Mouse (Mus musculus) kidney, adult 9 months (tissue): ENCODE measurements around the gene Hist1h2ad.
"Not testable (repeated sequence)": the region's sequence is repeated elsewhere in the genome, so short reads cannot be mapped to it uniquely, and the experiment has no call there.

Experiments used
- DNase-seq: peaks from one replicate; pipeline ENCODE4 v3.0.0; 2022

Gene Hist1h2ad

DNA sequence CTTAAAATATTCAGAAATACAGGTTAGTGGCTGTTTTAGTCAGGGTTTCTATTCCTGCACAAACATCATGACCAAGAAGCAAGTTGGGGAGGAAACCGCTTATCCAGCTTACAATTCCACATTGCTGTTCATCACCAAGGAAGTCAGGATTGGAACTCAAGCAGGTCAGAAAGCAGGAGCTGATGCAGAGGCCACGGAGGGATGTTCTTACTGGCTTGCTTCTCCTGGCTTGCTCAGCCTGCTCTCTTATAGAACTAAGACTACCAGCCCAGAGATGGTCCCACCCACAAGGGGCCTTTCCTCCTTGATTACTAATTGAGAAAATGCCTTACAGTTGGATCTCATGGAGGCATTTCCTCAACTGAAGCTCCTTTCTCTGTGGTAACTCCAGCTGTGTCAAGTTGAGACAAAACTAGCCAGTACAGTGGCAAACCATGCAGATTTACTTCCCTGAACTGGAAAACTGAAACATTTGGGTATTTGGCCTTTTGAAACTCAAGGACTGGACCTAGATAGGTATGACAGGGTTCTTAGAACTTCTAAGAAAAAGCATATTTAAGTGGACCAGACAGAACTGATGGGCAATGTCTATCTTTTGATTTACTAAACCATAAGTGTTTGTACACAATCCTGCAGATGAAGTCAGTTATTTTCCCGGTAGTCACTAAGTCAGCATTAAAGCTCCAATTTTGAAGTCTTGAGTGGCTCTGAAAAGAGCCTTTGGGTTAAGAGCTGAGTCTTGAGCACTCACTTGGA is 31.8 kb upstream of the Hist1h2ad start:
- DNase-seq: not testable (repeated sequence)

DNA sequence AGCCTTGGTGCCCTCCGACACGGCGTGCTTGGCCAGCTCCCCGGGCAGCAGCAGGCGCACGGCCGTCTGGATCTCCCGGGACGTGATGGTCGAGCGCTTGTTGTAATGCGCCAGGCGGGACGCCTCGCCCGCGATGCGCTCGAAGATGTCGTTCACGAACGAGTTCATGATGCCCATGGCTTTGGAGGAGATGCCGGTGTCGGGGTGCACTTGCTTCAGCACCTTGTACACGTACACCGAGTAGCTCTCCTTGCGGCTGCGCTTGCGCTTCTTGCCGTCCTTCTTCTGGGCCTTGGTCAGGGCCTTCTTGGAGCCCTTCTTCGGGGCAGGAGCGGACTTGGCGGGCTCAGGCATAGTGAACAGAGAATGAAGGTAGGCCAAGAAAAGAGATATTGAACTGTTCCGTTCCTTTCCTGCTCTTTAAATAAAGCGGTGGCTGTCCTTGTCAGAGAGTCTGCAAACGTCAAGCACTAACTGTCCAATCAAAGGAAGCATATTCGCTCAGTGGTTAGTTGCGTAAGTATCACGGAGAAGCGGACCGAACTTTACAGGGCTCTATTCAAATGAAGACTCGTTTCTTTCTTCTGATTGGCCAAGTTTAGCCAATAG is 31.1 kb upstream of the Hist1h2ad start, which contains the start of gene Hist1h2bh:
Hist1h2bh (minus strand) TSS at position 394 of the 609 bp plus-strand sequence.
- peak; percentile 85 for DNase-seq

DNA sequence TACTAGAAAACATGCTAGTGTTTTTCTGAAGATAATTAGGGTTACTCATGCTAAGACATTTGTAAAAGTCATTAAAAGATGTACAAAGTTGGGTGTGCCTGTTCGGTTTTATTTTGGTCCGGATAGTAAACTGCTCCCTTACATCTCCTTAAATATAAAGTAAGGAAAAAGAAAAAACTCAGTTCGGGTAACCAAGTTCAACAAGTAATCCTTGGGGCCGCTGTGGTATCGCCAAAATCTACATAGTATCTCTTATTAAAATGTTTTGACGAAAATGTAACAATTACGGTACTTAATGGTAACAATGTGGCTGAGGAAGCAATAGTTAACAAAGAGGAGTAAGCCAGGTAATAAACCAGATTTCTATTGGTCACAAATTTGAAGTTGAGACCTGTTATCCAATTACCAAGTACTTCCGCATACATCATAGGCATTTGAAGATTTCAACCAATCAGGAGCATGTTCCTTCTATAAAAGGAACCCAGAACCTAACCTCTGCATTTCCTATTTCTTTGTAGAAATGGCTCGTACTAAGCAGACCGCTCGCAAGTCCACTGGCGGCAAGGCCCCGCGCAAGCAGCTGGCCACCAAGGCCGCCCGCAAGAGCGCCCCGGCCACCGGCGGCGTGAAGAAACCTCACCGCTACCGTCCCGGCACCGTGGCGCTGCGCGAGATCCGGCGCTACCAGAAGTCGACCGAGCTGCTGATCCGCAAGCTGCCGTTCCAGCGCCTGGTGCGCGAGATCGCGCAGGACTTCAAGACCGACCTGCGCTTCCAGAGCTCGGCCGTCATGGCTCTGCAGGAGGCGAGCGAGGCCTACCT is 30.0 kb upstream of the Hist1h2ad start, which contains the start of gene Hist1h3f:
Hist1h3f (plus strand) TSS at position 88 of the 822 bp plus-strand sequence.
- peak; percentile 89 for DNase-seq

DNA sequence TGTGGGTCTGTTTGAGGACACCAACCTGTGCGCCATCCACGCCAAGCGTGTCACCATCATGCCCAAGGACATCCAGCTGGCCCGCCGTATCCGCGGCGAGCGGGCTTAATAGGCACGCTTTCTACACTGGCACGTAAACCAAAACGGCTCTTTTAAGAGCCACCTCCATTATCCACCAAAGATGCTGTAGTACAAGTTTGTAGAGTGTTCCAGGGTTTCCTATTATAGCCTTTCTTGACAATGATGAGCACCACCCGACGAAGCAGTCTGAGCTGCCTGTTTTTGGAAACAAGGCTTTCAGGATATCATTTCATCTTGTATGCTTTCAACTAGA is 29.4 kb upstream of the Hist1h2ad start:
- not testable (repeated sequence) for DNase-seq

DNA sequence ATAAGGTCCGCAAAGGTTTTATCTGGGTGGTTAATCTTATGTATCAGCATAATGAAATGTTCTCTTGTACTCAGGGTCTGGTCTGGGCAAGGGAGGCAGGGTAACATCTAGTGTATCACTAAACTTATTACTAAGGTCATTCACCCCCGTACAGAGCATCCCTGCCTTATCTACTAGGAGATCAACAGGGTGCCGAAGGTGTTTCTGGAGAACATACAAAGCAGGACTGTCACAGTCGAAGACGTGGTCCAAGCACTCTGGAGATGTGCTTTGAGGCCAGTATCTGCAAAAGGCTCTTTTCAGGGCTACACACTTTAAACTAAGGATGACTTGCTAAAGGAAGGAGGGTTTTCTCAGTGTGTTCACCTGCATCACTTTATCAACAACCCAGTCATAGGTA is 27.5 kb upstream of the Hist1h2ad start:
- no peak for DNase-seq

DNA sequence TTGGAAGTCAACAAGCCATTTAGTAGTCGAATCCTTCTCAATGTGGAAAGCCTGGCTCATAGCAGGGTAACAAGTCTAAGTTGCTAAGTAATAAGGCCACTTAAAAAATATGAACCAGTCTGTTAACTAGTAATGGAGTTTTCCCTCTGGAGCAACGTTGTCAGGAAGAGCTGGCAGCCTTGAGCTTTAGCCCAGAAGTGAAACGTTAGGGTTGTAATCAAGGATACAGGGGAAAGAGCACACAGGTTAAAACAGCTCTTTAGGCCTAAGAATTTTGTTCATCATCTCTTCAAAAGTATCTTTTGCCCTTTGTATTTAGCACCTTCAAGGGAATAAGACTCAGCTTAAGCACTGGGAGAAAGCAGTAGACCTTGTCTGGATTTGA is 23.4 kb upstream of the Hist1h2ad start:
- no peak for DNase-seq

DNA sequence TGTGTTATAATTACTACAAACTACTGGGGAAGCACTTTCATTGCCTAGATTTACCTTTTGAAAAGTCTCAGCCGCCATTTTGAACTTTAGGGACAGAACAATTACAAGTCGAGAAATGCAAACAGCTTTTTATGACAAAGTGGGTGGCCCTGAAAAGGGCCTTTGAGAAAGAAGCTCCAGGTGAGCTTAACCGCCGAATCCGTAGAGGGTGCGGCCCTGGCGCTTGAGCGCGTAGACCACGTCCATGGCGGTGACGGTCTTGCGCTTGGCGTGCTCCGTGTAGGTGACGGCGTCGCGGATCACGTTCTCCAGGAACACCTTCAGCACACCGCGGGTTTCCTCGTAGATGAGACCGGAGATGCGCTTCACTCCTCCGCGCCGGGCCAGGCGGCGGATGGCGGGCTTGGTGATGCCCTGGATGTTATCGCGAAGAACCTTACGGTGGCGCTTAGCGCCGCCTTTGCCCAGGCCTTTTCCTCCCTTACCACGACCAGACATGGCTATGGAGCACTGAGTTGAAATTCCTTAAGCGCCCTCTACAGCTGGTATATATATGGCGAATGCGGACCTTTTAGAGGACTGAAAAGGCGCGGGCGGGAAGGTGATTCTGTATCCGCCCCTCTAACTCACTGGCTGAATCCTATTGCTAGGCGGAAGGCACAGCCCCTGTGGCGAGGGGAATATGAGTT is 22.9 kb upstream of the Hist1h2ad start, which contains the start of gene Hist1h4f:
Hist1h4f (minus strand) TSS at position 503 of the 689 bp plus-strand sequence.
- DNase-seq: peak; percentile 80

DNA sequence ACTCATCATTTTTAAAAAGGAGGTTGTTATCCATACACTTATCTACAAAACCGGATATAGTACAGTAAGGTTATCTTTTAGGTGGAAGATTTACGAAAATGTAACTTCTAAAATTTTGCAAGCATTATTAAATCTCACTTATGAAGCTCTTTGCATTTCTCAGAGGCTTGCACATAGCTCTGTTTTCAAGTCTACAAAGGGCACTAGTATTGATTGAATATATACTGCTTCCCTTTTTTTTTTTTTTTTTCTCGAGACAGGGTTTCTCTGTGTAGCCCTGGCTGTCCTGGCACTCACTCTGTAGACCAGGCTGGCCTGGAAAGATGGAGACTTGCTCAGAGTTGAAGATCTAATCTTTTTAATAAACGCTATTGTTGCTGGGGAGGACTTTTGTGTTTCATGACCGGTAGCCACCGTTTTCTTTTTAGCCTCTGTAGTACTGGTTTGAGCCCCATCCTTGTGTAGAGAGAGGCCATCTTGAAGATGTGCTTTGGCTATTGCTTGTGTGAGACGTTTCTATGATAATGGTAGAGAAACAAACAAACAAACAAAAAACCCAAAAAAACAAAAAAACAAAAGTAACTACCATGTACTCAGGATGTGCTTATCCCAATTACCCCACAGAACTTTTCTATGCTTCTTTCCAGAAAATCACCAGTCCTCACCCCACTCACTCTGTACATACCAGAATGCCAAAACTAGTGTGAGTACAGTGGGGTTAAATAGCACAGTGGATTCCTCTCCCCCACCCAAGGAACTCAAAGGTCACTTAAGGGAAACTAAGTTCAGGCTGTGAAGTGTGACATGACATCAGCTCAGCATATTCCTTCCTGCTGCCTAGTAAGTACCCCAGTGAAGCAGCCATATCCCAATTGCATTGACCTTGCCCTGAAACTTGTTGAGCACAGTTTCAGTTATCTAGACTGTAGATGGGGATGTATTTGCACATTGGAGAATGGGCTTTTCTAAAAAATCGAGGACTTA is 22.0 kb upstream of the Hist1h2ad start:
- no peak for DNase-seq

DNA sequence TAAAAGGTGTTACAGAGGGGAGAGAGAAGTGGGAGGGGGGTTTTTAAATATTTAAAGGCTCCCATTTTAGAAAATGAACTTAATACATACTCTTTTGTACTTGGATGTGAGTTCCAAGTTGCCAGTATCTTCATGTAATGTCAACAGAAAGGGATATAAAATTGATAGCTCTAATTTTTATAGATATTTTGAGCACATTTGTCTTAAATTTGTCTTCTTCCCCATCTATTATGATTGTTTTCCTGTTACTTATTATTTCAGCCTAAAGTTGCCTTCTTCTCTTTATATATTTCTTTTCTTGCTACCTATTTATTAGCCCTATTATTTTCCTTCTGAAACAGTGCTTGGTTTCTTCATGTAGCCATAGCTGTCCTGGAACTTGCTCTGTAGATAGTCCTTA is 21.2 kb upstream of the Hist1h2ad start, which contains the start of gene Hist1h1d:
Hist1h1d (plus strand) TSS at position 301 of the 400 bp plus-strand sequence.
- no peak for DNase-seq

DNA sequence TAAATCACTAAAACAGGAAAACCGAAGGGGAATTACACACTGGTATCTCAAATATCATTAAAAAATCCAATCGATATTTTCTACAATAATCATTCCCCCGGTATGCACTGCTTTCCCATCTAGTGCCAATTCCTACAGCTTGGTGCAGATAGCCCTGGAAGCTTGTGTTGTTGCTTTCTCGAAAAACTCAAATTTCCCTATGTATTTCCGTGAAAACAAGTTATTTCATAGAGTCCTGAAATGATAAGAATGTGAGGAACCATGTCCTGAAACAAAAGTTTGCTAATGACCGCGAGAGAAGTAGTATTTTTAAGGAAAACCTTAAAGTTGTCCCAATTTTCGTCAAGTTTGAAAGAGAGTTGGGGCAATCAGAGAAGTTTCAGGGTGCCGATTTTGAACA is 19.8 kb upstream of the Hist1h2ad start:
- no peak for DNase-seq

DNA sequence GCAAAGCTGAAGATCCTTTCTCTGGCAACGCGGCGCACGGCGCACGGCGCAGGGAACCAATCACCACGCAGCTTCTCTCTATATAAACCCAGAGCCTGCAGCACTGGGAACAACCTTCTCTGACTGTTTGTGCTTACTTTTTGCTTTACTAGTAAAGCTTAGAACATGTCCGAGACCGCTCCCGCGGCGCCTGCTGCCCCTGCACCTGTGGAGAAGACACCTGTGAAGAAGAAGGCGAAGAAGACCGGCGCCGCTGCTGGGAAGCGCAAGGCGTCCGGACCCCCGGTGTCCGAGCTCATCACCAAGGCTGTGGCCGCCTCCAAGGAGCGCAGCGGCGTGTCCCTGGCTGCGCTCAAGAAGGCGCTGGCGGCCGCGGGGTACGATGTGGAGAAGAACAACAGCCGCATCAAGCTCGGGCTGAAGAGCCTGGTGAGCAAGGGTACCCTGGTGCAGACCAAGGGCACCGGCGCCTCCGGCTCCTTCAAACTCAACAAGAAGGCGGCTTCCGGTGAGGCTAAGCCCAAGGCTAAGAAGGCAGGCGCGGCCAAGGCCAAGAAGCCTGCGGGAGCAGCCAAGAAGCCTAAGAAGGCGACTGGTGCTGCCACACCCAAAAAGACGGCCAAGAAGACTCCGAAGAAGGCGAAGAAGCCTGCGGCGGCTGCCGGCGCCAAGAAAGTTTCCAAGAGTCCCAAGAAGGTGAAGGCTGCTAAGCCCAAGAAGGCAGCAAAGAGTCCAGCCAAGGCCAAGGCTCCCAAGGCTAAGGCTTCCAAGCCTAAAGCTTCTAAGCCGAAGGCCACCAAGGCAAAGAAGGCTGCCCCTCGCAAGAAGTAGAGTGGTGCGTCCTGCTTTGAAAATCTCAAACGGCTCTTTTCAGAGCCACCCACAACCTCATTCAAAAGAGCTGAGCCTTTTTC is 19.0 kb upstream of the Hist1h2ad start:
- no peak for DNase-seq

DNA sequence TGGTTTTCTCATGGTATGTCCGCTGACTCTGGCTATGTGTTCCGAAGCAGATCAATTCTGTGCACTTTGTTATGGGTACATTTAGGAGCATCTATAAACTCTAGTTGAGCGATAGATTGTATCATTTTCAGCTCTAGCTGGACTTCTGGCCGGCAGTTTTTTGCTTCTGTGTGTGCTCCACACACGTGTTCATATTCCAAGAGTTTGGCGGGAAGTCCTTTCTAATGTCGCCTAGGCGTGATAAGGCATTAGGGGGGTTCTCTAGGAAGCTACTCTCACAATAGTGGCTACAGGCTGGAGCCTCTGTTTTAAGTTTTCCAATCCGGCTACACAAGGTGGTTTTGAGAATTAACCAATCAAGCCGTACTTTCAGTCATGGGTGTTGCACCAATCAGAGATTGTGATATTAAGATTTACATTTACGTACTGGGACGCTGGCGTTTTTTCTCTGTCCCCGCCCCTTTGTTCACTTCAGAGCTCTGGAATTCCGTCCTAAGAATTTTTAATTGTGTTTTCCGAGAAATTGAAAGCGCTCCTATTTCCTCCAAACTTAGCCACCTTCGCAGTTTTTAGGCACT is 18.3 kb upstream of the Hist1h2ad start:
- peak; percentile 79 for DNase-seq

DNA sequence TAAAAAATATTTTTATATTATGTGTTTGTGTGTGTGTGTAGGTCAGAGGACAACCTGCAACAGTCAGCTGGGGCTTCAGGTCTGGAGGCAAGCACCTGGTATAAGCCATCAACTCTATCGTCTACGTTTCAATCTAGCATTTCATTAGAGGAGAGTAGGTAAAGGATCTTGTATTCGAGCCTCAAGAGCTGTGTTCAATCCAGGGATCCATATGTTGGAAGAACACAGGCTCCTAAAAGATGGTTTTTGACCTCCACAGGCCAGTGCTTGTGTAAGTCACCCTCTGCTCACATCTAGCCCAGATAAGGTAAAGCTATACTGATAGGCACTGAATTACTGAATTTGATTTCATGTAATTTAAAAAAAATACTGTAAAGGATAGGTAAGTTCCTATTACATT is 17.3 kb upstream of the Hist1h2ad start:
- no peak for DNase-seq

DNA sequence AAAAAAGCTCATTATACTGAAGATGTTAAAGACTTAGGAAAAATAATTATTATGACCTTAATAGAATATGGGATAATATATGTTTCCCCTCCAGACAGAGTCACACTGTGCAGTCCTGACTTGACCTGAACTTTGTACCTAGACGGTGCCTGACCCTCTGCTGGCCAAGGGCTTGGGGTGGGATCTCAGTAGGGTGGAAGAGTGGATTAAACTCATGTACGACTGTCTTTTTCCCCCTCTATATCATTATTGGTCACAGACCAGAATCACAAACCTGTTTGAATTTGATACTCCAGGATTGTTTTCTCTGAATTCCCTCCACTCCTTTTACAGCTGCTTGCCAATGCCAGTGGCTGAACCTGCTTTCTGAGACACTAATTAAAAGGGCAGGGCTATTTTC is 13.5 kb upstream of the Hist1h2ad start:
- DNase-seq: not testable (repeated sequence)

DNA sequence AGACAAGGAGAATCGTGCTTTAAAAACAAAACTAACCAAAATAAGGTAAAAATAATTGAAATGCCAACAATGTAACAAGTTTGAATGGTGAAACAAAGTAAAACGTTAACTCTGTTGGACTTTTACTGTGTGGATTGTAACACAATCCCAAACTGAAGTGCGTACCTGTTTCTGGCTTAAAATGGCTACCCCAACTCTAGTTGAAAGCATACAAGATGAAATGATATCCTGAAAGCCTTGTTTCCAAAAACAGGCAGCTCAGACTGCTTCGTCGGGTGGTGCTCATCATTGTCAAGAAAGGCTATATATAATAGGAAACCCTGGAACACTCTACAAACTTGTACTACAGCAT is 12.7 kb upstream of the Hist1h2ad start:
- DNase-seq: not testable (repeated sequence)

DNA sequence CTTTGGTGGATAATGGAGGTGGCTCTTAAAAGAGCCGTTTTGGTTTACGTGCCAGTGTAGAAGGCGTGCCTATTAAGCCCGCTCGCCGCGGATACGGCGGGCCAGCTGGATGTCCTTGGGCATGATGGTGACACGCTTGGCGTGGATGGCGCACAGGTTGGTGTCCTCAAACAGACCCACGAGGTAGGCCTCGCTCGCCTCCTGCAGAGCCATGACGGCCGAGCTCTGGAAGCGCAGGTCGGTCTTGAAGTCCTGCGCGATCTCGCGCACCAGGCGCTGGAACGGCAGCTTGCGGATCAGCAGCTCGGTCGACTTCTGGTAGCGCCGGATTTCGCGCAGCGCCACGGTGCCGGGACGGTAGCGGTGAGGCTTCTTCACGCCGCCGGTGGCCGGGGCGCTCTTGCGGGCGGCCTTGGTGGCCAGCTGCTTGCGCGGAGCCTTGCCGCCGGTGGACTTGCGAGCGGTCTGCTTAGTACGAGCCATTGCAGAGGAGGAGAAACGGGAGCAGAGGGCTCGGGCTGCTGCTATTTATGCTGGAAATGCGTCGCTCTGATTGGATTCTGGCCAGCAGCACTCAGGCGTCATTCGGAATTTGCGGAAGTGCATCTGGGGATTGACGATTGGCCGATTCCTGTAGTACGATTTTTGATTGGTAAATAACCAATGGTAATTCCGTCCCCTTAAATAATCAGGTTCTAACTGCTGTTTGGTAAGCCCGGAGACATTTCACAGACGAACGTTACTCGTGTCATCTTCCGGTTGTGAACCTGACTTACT is 12.1 kb upstream of the Hist1h2ad start, which contains the start of gene Hist1h3e:
Hist1h3e (minus strand) TSS at position 487 of the 777 bp plus-strand sequence.
- DNase-seq: peak; percentile 92

DNA sequence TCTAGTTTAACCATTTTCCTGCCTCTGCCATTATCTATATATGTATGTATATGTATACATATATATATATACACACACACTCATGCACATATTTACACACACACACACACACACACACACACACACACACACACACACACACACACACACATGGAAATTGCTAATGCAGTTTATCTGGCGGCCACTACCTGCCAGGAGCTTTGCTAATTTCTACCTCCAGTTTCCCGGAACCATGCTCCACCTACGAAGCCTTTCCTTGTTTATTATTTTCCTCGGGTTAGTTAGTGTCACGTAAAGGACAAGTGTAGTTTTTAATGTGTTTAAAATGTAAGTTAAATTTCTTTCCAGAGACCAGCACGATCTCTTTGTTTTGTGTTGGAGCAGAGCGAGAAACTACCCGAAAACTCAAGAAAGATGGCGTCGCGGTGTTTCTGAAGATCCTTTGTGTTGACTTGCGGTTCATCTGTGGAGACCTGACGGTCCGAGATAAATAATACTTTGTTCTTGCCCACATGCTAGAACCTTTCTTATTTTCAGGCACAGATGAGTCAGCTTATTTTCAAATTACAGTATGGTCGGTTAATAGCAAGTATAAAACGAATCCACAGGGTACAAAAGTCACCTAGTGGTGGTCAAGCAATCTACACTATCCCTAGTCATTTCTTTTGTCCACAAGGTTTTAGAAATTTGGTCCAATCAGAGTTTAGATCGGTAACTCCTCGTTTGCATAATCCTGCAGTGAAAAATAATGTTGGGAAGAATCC is 11.3 kb upstream of the Hist1h2ad start:
- no peak for DNase-seq

DNA sequence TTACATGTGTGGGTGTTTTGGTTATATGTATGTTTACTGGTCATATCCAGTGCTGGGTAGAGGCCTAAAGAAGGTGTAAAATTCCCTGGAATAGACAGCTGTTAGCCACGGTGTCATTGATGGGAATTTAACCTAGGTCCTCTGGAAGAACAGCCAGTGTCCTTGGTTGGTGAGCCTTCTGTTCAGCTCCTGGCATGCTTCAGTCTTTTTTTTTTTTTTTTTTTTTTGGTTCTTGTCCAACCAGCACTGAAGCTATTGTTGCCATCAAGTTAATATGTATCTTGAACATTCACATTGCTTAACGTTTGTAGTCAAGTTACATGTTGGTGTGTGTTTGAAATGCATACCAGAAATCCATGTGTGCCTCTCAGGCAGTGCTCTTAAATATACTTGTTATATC is 9.7 kb upstream of the Hist1h2ad start:
- no peak for DNase-seq
